Mouse (Mus musculus): ENCODE data around the gene Tbr1.
A peak's percentile ranks its signal among the peaks of the same experiment; 100 is the strongest.

Gene Tbr1

DNA sequence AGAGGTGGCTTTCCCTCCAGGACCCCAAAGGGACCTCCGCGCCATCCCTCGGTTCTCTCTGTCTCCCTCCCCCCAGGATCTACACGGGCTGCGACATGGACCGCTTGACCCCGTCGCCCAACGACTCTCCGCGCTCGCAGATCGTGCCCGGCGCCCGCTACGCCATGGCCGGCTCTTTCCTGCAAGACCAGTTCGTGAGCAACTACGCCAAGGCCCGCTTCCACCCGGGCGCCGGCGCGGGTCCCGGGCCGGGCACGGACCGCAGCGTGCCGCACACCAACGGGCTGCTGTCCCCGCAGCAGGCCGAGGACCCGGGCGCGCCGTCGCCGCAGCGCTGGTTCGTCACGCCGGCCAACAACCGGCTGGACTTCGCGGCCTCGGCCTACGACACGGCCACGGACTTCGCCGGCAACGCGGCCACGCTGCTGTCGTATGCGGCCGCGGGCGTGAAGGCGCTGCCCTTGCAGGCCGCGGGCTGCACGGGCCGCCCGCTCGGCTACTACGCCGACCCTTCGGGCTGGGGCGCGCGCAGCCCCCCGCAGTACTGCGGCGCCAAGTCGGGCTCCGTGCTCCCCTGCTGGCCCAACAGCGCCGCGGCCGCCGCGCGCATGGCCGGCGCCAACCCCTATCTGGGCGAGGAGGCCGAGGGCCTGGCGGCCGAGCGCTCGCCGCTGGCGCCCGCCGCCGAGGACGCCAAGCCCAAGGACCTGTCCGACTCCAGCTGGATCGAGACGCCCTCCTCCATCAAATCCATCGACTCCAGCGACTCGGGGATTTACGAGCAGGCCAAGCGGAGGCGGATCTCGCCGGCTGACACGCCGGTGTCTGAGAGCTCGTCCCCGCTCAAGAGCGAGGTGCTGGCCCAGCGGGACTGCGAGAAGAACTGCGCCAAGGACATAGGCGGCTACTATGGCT, 9.0 kb downstream of the Tbr1 start:
- DNase-seq (ENCODE audit: low spot score) = peak; percentile 72

GRCm38 (mm10) chr2:61812536-61812935, 9.8 kb downstream of the Tbr1 start:
- DNase-seq (ENCODE audit: low spot score) = no peak

DNA sequence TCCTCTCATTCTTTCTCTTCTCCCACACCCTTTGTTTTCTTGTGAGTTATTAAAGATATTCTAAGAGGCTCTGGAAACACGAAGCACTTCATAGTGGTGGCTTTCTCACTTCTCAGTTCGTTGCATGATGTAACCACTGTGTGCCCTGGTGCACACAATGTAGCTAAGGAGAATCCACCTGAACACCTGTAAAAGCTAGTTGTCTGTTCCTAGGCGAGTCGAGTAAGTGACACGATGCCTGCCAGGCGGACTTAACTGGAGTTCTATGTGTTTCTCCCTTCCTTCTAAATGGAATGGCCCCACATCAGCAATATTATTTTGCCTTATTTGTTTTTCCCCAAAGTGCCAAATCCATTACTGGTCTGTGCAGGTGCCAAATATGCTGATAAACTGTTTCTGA, 10.4 kb downstream of the Tbr1 start:
- no peak for DNase-seq (ENCODE audit: low spot score)

GRCm38 (mm10) chr2:61813521-61813920, 10.8 kb downstream of the Tbr1 start:
- DNase-seq (ENCODE audit: low spot score) = no peak

DNA sequence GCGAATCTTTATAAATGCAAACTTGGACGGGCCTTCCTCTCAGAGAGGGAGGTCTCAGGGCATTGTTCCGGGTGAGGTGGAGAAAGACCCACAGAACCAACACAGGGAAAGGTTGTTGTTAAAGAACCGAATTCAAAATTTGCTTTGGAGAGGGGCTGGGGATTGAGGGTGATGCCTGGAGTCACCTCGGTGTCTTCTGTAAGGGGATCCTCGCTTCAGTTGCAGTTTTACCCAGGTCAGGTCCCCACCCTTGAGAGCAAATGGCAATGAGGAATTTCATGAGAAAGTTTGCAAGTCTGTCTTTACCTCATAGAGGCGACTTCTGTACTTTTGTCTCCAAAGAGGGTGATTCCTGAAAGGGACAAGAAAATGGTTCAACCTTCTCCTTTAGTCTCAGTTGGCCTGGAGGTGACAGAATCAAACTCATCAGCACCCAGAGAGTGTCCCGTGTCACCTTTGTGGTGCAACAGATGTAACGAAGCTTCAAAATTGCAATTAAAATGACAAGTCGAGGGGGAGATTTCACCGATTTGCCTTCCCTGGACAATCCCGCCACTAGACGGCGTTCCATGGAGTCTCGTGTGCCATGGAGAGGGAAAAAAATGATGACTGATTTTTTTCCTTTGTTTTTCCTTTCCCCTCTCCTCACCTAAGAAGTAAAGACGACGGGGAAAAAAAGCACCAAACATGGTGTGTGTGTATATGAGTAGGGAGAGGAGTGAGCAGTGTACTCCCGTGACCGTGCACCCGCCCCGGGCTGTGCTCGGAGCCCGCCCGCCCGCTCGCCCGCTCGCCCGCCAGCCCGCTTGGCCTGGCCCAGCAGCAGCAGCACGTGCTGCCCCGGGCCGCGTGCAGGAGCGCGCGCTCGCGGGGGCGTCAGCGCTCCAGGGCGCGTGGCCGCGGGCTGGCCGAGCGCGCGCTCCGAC, 12.1 kb downstream of the Tbr1 start:
- peak; percentile 35 for DNase-seq (ENCODE audit: low spot score)

GRCm38 (mm10) chr2:61815583-61816313, 13.0 kb downstream of the Tbr1 start:
- DNase-seq (ENCODE audit: low spot score) = peak; percentile 47

DNA sequence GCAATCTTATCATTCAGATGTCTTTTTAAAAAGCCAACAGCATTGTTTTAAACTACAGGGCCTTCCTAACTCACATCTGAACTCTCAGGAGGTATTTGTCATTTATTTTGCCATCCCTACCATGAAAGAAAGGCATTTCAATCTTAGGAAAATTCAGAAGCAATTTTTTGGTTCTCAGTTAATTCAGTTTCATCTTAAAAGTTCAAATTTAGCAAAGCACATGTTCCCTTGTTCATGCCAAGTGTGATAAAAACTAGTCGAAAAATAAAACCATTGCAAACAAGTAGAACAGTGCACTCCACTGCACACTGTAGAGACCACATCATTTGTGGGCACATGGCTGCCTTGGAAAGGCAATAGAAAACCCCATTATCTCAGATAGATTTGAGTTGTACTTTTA, 15.5 kb downstream of the Tbr1 start:
- no peak for DNase-seq (ENCODE audit: low spot score)

- no peak for DNase-seq (ENCODE audit: low spot score)
Measured at GRCm38 (mm10) chr2:61820203-61820602, 17.5 kb downstream of the Tbr1 start.

DNA sequence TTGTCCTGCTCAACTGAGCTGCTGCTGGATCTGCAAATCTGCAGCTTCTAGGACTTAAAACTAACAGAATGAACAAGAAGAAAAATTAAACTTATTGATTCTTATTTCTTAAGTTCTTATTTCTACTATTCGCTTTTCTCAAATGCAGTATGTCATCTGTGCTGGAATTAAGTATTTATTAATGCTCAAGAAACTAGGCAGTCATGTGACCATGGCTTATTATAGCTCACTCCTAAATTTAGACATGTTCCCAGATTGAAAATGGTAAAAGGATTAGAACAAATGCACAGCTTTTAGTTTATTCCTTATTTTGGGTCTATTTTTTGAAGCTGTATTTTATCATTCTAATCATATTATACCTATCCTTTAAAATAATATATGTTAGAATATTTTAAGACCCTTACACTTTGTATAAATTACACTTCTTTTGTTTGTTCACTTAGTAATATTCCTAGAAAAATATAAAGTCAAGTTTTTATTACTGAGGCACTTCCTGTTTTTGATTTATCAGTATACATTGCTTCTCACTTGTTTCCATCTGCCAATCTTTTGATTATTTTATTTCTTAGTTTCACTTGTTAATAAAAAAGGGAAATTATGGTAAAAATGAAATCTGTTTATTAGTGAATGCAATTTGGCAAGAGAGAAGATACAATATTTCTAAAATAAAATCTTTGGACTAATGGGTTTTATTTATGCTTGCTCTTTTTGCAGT, 20.9 kb downstream of the Tbr1 start:
- no peak for DNase-seq (ENCODE audit: low spot score)

DNA sequence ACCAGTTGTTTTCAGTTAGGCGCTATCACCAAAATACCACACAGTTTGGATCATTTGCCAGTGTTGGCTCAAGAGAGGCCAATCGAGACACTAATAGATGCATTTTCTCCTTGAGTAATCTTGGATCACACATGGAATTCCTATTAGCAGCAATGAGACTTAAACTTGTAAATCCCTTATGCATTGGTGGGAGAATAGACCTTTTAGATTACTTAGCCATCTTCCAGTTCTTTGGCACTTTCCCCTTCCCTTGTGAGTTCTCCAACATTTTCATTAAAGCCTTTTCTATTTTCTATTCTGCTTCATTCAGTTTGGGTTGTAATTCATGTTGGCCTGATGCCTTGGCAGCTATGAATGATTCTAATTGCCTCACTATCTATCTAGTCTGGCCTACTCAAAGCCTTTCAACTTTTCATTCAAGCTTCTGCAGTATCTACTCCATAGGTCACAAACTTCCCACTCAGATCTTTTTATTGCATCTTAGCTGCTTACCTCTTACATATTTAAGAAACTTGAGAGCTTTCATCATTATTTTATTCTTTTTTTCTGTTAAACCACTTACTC, 34.6 kb downstream of the Tbr1 start:
- no peak for DNase-seq (ENCODE audit: low spot score)

Data from yolk sac, embryonic 10.5 days (tissue).